Mouse (Mus musculus): Measurements from ENCODE around the gene Zdhhc20. TPM values are rescaled to one million over a fixed set of nuclear protein-coding genes. Genes with fewer than 3 reads are reported as not detected.
A peak's percentile ranks its signal among the peaks of the same experiment; 100 is the strongest.
"Not testable (repeated sequence)": the region's sequence is repeated elsewhere in the genome, so short reads cannot be mapped to it uniquely, and the experiment has no call there.

Zdhhc20 gene
- polyA plus RNA-seq, 1 experiment from 2014 or later: 46.1 TPM

- ATAC-seq (replicated peaks; ENCODE audit: low FRiP score, low read depth): no peak
- peak overlapping the region; percentile 31; the same call in 1 of the 2 replicates for H3K27ac ChIP-seq
These were observed 30.6 kb downstream of the Zdhhc20 start for GRCm38 (mm10) chr14:57859520-57859919.

DNA sequence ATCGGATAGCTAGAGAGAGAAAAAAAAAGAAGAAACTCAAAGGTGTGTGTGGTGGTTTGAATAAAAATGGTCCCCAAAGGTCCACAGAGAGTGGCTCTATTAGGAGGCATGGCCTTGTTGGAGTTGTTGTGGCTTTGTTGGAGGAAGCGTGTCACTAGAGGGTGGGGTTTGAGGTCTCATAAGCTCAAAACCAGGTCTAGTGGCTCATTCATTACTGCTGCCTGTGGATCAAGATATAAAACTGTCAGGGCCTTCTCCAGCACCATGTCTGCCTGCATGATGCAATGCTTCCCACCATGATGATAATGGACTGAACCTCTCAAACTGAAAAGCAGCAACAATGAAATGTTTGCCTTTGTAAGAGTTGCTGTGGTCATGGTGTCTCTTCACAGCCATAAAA, 31.5 kb downstream of the Zdhhc20 start:
- Histone ChIP-seq H3K27me3 (ENCODE audit: insufficient read depth, low read length) (no peaks in the 10 kb centered on the region), H3K4me2 (ENCODE audit: low read length) (no peak overlapping the region), H3K36me3 (ENCODE audit: insufficient read depth, low read length) (peaks cover 6% of the 10 kb centered on the region; the same call in 1 of the 2 replicates), H3K27ac (no peak overlapping the region), H3K4me1 (replicated peaks; ENCODE audit: insufficient read depth, low read length) (no peaks in the 10 kb centered on the region), H3K9me3 (replicated peaks; ENCODE audit: low read length) (no peaks in the 10 kb centered on the region), H3K9ac (ENCODE audit: low read depth, low read length) (no peak overlapping the region), H3K4me3 (replicated peaks; ENCODE audit: low read depth, low read length) (no peak overlapping the region)
- TF ChIP-seq CTCF (IDR thresholded peaks at IDR 0.05; ENCODE audit: low read depth): no peak
- DNase-seq (ENCODE audit: low spot score) (no peak), ATAC-seq (replicated peaks; ENCODE audit: low FRiP score, low read depth) (no peak)
- WGBS: 90% methylated on average over 2 of the region's 2 CpGs

More at GRCm38 (mm10) chr14:57859520-57859919, 30.6 kb downstream of the Zdhhc20 start:
- Histone ChIP-seq H3K9ac (ENCODE audit: low read depth, low read length) (no peak overlapping the region), H3K36me3 (ENCODE audit: insufficient read depth, low read length) (peaks cover 6% of the 10 kb centered on the region; the same call in 1 of the 2 replicates), H3K9me3 (replicated peaks; ENCODE audit: low read length) (no peaks in the 10 kb centered on the region), H3K4me1 (replicated peaks; ENCODE audit: insufficient read depth, low read length) (no peaks in the 10 kb centered on the region), H3K27me3 (ENCODE audit: insufficient read depth, low read length) (no peaks in the 10 kb centered on the region), H3K4me3 (replicated peaks; ENCODE audit: low read depth, low read length) (no peak overlapping the region), H3K4me2 (ENCODE audit: low read length) (no peak overlapping the region)
- TF ChIP-seq CTCF (IDR thresholded peaks at IDR 0.05; ENCODE audit: low read depth): no peak
- peak; percentile 66 for DNase-seq (ENCODE audit: low spot score)

DNA sequence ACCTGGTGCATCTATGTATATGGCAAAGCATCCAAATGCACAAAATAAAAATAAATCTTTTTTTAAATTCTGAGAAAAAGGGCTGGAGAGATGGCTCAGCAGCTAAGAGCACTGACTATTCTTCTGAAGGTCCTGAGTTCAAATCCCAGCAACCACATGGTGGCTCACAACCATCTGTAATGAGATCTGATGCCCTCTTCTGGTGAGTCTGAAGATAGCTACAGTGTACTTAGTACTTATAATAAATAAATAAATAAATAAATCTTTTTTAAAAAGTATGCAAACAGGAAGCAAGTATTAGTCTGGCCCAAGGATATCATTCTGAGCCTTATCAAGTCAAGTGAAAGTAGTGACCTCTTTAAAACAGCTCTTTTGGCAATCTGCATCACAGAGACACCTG, 34.0 kb downstream of the Zdhhc20 start:
- H3K36me3 ChIP-seq (ENCODE audit: insufficient read depth, low read length): peaks cover 14% of the 10 kb centered on the region
- DNase-seq (ENCODE audit: low spot score): peak; percentile 28
- not testable (repeated sequence) for H3K9ac ChIP-seq (ENCODE audit: low read depth, low read length); H3K27me3 ChIP-seq (ENCODE audit: insufficient read depth, low read length); H3K9me3 ChIP-seq (replicated peaks; ENCODE audit: low read length); H3K4me2 ChIP-seq (ENCODE audit: low read length); H3K4me3 ChIP-seq (replicated peaks; ENCODE audit: low read depth, low read length); H3K4me1 ChIP-seq (replicated peaks; ENCODE audit: insufficient read depth, low read length); H3K27ac ChIP-seq; ATAC-seq (replicated peaks; ENCODE audit: low FRiP score, low read depth)
- TF ChIP-seq CTCF (IDR thresholded peaks at IDR 0.05; ENCODE audit: low read depth): peak; percentile 45

DNA sequence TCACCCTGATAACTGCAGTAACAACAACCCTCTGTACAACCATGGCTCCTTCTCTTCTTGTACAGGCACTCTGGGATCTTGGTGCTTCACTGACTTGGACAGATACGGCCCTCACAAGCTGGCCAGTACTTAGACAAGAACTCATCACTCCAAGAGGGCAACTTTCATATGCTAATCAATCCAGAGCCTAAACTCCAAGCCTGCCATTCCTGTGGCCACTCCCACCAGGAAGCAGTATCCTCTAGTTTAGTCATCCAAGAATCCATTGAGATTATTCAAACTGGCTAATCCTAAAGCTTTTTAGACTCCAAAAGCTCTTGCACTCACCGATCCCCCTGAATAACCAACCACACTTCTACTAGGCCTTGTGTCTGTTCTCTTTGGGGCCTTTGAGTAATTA, 37.1 kb downstream of the Zdhhc20 start:
- ATAC-seq (replicated peaks; ENCODE audit: low FRiP score, low read depth) (no peak), DNase-seq (ENCODE audit: low spot score) (no peak)
- no peaks in the 10 kb centered on the region for H3K9me3 ChIP-seq (replicated peaks; ENCODE audit: low read length)
- no peak overlapping the region for H3K9ac ChIP-seq (ENCODE audit: low read depth, low read length)
- H3K4me2 ChIP-seq (ENCODE audit: low read length): no peak overlapping the region
- no peak for TF ChIP-seq CTCF (IDR thresholded peaks at IDR 0.05; ENCODE audit: low read depth)
- no peaks in the 10 kb centered on the region for H3K4me1 ChIP-seq (replicated peaks; ENCODE audit: insufficient read depth, low read length)
- WGBS: 89% methylated on average over 2 of the region's 2 CpGs
- no peak overlapping the region for H3K27ac ChIP-seq
- H3K27me3 ChIP-seq (ENCODE audit: insufficient read depth, low read length): no peaks in the 10 kb centered on the region
- no peak overlapping the region for H3K4me3 ChIP-seq (replicated peaks; ENCODE audit: low read depth, low read length)
- peaks cover 18% of the 10 kb centered on the region for H3K36me3 ChIP-seq (ENCODE audit: insufficient read depth, low read length)

DNA sequence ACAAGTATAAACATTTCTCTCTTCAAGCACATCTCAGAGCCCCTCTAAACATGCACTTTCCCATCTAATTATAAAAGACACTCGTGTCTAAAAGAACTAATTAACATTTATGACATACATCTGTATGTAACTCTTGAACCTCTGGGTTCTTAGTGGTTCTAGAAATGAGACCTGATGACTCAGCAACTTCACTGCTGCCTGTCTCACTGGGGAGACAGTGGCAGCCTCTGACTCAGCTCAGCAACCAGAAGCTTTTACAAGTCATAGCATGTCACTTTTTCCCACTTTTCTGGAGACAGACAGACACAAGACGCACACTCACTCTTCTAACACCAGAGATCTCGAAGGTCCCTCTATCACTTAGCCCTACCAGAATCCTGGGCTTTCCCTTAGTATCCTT, 39.7 kb downstream of the Zdhhc20 start:
- no peak for ATAC-seq (replicated peaks; ENCODE audit: low FRiP score, low read depth)
- no peak for TF ChIP-seq CTCF (IDR thresholded peaks at IDR 0.05; ENCODE audit: low read depth)
- H3K4me3 ChIP-seq (replicated peaks; ENCODE audit: low read depth, low read length): no peak overlapping the region
- H3K9me3 ChIP-seq (replicated peaks; ENCODE audit: low read length): no peaks in the 10 kb centered on the region
- no peak for DNase-seq (ENCODE audit: low spot score)
- H3K4me1 ChIP-seq (replicated peaks; ENCODE audit: insufficient read depth, low read length): no peaks in the 10 kb centered on the region
- 86% methylated on average over 3 of the region's 3 CpGs for WGBS
- peaks cover 21% of the 10 kb centered on the region; the same call in 1 of the 2 replicates for H3K36me3 ChIP-seq (ENCODE audit: insufficient read depth, low read length)
- H3K27me3 ChIP-seq (ENCODE audit: insufficient read depth, low read length): no peaks in the 10 kb centered on the region
- no peak overlapping the region for H3K27ac ChIP-seq
- no peak overlapping the region for H3K9ac ChIP-seq (ENCODE audit: low read depth, low read length)
- H3K4me2 ChIP-seq (ENCODE audit: low read length): no peak overlapping the region

- Histone ChIP-seq H3K36me3 (ENCODE audit: insufficient read depth, low read length) (peaks cover 26% of the 10 kb centered on the region; the same call in 1 of the 2 replicates), H3K4me3 (replicated peaks; ENCODE audit: low read depth, low read length) (no peak overlapping the region), H3K9me3 (replicated peaks; ENCODE audit: low read length) (no peaks in the 10 kb centered on the region), H3K4me2 (ENCODE audit: low read length) (no peak overlapping the region), H3K27me3 (ENCODE audit: insufficient read depth, low read length) (no peaks in the 10 kb centered on the region), H3K4me1 (replicated peaks; ENCODE audit: insufficient read depth, low read length) (no peaks in the 10 kb centered on the region), H3K9ac (ENCODE audit: low read depth, low read length) (no peak overlapping the region), H3K27ac (no peak overlapping the region)
- TF ChIP-seq CTCF (IDR thresholded peaks at IDR 0.05; ENCODE audit: low read depth): no peak
- 97% methylated on average over 2 of the region's 2 CpGs for whole genome bisulfite sequencing
- ATAC-seq (replicated peaks; ENCODE audit: low FRiP score, low read depth) (no peak), DNase-seq (ENCODE audit: low spot score) (no peak)
These were observed 41.4 kb downstream of the Zdhhc20 start for GRCm38 (mm10) chr14:57848646-57849045.

DNA sequence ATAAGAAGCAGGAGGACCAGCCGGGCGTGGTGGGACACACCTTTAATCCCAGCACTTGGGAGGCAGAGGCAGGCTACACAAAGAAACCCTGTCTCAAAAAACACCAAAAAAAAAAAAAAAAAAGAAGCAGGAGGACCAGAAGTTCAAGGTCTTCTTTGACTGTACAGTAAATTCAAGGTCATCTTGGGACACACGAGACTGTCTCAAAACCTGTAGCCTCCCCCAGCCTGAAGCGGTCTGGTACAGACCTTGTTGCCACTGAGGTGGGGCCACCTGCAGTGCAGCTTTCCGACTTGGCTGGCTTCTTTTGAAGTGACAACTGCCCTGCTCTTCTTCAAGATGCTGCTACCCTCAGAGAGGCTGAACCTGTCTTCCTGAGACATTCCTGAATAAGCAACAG, 42.0 kb downstream of the Zdhhc20 start:
- ATAC-seq (replicated peaks; ENCODE audit: low FRiP score, low read depth); H3K9me3 ChIP-seq (replicated peaks; ENCODE audit: low read length); DNase-seq (ENCODE audit: low spot score); H3K27me3 ChIP-seq (ENCODE audit: insufficient read depth, low read length); H3K9ac ChIP-seq (ENCODE audit: low read depth, low read length); H3K4me1 ChIP-seq (replicated peaks; ENCODE audit: insufficient read depth, low read length); H3K27ac ChIP-seq; H3K4me2 ChIP-seq (ENCODE audit: low read length); H3K4me3 ChIP-seq (replicated peaks; ENCODE audit: low read depth, low read length): not testable (repeated sequence)
- H3K36me3 ChIP-seq (ENCODE audit: insufficient read depth, low read length): peaks cover 28% of the 10 kb centered on the region; the same call in 1 of the 2 replicates
- WGBS: 82% methylated on average over 5 of the region's 5 CpGs

Data from kidney, postnatal 0 days (tissue).